Mouse (Mus musculus): ENCODE measurements around the gene Adcy5.

DNA sequence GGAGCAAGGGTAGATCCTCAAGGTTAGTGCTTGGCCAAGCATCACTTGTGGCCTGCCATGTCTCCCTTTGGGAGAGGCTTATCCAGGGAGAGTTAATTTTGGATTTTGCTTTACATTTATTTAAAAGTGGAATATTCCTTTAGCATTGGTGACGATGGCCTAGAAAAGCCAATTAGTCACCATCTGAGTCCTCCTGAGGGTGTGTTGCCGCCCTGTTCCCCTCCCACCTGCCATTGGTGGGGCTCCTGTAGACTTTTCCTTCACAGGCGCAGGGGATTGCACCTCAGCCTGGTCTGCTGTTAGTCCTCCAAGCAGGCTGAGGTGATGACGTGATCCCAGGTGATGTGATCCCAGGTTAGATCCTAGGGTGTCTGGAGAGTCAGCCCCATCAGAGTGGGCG lies 17.5 kb downstream of the Adcy5 start:
- TF ChIP-seq CTCF (IDR thresholded peaks at IDR 0.05; ENCODE audit: low read depth, low read length) (no peak), TAL1 (conservative IDR thresholded peaks at IDR 0.05; ENCODE audit: low read depth, low read length) (no peak), GATA2 (IDR thresholded peaks at IDR 0.05; ENCODE audit: borderline replicate concordance, low read depth, low read length) (no peak), GATA1 (IDR thresholded peaks at IDR 0.05; ENCODE audit: borderline replicate concordance, low read length) (no peak), POLR2AphosphoS5 (IDR thresholded peaks at IDR 0.05; ENCODE audit: insufficient replicate concordance, low read depth, low read length) (no peak)
